Comparison of ENCODE assay signal across 29 mouse cellular contexts in genomic region chr14:8034561-8034960, GRCm38 (mm10). TPM values are rescaled to one million over a fixed set of nuclear protein-coding genes. Genes with fewer than 3 reads are reported as not detected.
"Had no signal": no experiment of that assay in that cellular context is flagged by ENCODE, and none has a peak within 500 bp of the region (broad histone marks: within the 10 kb centered on the region; RNA-seq: fewer than 3 reads in every experiment).

No protein-coding gene starts in this region.

- H3K9me3 ChIP-seq: heart, embryonic 12.5 days; hindbrain, embryonic 10.5 days; hindbrain, embryonic 12.5 days; limb, embryonic 13.5 days; limb, embryonic 15.5 days had no signal

- H3K9ac ChIP-seq: heart, embryonic 12.5 days; hindbrain, embryonic 12.5 days; hindbrain, embryonic 14.5 days; limb, embryonic 13.5 days; limb, embryonic 15.5 days; liver, embryonic 14.5 days had no signal

- H3K36me3 ChIP-seq: heart, embryonic 12.5 days; hindbrain, embryonic 10.5 days; hindbrain, embryonic 12.5 days; limb, embryonic 13.5 days; limb, embryonic 15.5 days had no signal

- H3K27ac ChIP-seq: gastrocnemius, adult 2 months; hindbrain, embryonic 10.5 days; hindbrain, embryonic 12.5 days; hindbrain, embryonic 14.5 days; limb, embryonic 13.5 days; limb, embryonic 15.5 days; liver, embryonic 14.5 days had no signal

- ATAC-seq: hindbrain, embryonic 16.5 days; inflammation-experienced regulatory T-cells, adult 6 months; intestine, postnatal 0 days had no signal

- DNase-seq: gastrocnemius, adult 2 months; gastrocnemius, postnatal 10 days; gastrocnemius, postnatal 25 days; heart, adult 18-20 months; heart, postnatal 10 days; heart, postnatal 4 days; kidney, adult 18-20 months; kidney, adult 8-10 months; kidney, postnatal 10 days; kidney, postnatal 25 days; layer of hippocampus, adult 9-11 months; layer of hippocampus, postnatal 36 days; left cerebral cortex, postnatal 4 days had no signal

- H3K27me3 ChIP-seq: heart, embryonic 12.5 days; hindbrain, embryonic 12.5 days; limb, embryonic 13.5 days; limb, embryonic 15.5 days had no signal

- H3K4me2 ChIP-seq: heart, embryonic 12.5 days; hindbrain, embryonic 12.5 days; hindbrain, embryonic 14.5 days; limb, embryonic 13.5 days; limb, embryonic 15.5 days; liver, embryonic 11.5 days had no signal

- H3K4me1 ChIP-seq: hindbrain, embryonic 12.5 days; limb, embryonic 15.5 days had no signal

- H3K4me3 ChIP-seq: gastrocnemius, adult 2 months; heart, embryonic 12.5 days; hindbrain, embryonic 10.5 days; hindbrain, embryonic 12.5 days; limb, embryonic 13.5 days; limb, embryonic 15.5 days had no signal

RNA-seq across cellular contexts. Expression of gene Dnase1l3, which starts 40.2 kb away (rescaled TPM):
- total RNA-seq: gastrocnemius, adult 2 months; gastrocnemius, postnatal 25 days; heart, postnatal 10 days; heart, postnatal 4 days; layer of hippocampus, adult 8-10 months; layer of hippocampus, postnatal 14 days; layer of hippocampus, postnatal 36 days; left cerebral cortex, adult 18-20 months; left cerebral cortex, postnatal 10 days; left cerebral cortex, postnatal 25 days had no signal
- polyA plus RNA-seq: hindbrain, embryonic 12.5 days had no signal
